Mouse (Mus musculus): ENCODE results near the gene Kcna6. TPM values are rescaled to one million over a fixed set of nuclear protein-coding genes. Genes with fewer than 3 reads are reported as not detected.
A peak's percentile ranks its signal among the peaks of the same experiment; 100 is the strongest.

Kcna6 gene
- polyA plus RNA-seq, 1 experiment from 2014 or later: 12.5 TPM

DNA sequence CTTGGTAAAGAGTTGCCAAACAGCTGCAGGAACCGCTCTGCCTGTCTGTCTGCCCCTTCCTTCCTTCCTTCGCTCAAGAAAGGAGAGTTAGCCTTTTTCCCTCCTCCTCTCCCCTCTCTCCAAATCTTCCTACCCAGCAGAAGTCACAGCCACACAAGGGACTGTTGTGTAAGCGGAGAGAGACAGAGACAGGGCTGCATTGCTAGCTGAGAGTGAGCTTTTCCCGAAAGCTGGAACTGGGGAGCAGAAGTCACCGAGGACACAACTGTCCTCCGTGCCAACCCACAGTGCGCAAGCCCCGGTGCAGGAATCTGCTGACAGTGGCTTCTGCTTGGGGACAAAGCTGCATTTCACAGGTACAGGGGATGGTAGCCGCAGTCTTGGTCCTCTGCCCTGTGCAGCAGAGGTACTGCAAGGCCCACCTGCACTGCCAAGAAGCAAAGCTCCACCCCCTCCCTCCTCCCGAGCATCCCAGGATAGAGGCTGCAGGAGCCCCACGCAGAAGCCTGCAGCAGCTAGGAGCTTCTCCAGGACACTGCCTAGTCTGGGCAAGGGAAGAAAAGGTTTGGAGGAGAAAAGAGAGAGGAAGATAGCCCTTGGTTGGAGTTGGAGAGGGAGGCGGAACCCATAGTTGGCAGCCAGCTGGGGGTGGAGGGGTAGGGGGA lies 21.9 kb downstream of the Kcna6 start:
- H3K9ac ChIP-seq: no peak overlapping the region
- no peaks in the 10 kb centered on the region for H3K36me3 ChIP-seq
- H3K4me2 ChIP-seq (replicated peaks): no peak overlapping the region
- H3K4me1 ChIP-seq: no peaks in the 10 kb centered on the region
- H3K27ac ChIP-seq: no peak overlapping the region
- no peak overlapping the region for H3K4me3 ChIP-seq
- WGBS: 69% methylated on average over 12 of the region's 12 CpGs
- H3K27me3 ChIP-seq: no peaks in the 10 kb centered on the region
- no peak for ATAC-seq (ENCODE audit: low FRiP score)
- H3K9me3 ChIP-seq (replicated peaks): no peaks in the 10 kb centered on the region

- Histone ChIP-seq H3K27ac (no peak overlapping the region), H3K4me3 (no peak overlapping the region), H3K9me3 (replicated peaks) (no peaks in the 10 kb centered on the region), H3K4me2 (replicated peaks) (no peak overlapping the region), H3K9ac (no peak overlapping the region), H3K27me3 (no peaks in the 10 kb centered on the region), H3K4me1 (no peaks in the 10 kb centered on the region), H3K36me3 (no peaks in the 10 kb centered on the region)
- no peak for ATAC-seq (ENCODE audit: low FRiP score)
- 84% methylated on average over 6 of the region's 6 CpGs for WGBS
Measured at GRCm38 (mm10) chr6:126712531-126712930, 27.9 kb downstream of the Kcna6 start.

GRCm38 (mm10) chr6:126705936-126706335 lies 34.5 kb downstream of the Kcna6 start:
- H3K4me1 ChIP-seq: peaks cover 11% of the 10 kb centered on the region; the same call in 1 of the 2 replicates
- no peaks in the 10 kb centered on the region for H3K9me3 ChIP-seq (replicated peaks)
- H3K27ac ChIP-seq: no peak overlapping the region
- no peak for ATAC-seq (ENCODE audit: low FRiP score)
- no peak overlapping the region for H3K4me2 ChIP-seq (replicated peaks)
- peaks cover 7% of the 10 kb centered on the region; the same call in 1 of the 2 replicates for H3K27me3 ChIP-seq
- 66% methylated on average over 6 of the region's 6 CpGs for WGBS
- no peaks in the 10 kb centered on the region for H3K36me3 ChIP-seq
- H3K9ac ChIP-seq: no peak overlapping the region
- no peak overlapping the region for H3K4me3 ChIP-seq

DNA sequence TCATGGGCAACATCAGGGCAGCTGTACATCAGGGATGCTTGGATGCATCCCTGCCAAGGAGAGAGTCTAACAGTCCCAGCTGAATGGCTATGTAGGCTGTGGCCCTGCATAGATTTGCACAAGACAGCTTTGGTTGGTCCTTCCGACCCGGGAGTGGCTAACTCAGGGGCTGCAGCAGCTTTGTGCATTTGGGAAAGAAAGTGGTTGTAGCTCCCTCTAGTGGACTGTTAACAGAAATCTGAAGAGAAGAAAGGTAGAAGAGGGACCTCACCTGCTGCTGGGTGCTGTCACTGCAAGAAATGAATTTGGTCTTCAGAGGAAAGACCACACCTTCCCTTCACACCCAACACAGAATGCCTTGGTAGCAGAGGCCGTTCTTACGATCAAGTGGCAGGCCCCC lies 36.0 kb downstream of the Kcna6 start:
- Histone ChIP-seq H3K4me2 (replicated peaks) (no peak overlapping the region), H3K4me1 (peaks cover 11% of the 10 kb centered on the region; the same call in 1 of the 2 replicates), H3K27ac (no peak overlapping the region), H3K36me3 (no peaks in the 10 kb centered on the region), H3K4me3 (no peak overlapping the region), H3K27me3 (peaks cover 7% of the 10 kb centered on the region; the same call in 1 of the 2 replicates), H3K9ac (no peak overlapping the region), H3K9me3 (replicated peaks) (no peaks in the 10 kb centered on the region)
- WGBS: 42% methylated on average over 4 of the region's 4 CpGs
- no peak for ATAC-seq (ENCODE audit: low FRiP score)

DNA sequence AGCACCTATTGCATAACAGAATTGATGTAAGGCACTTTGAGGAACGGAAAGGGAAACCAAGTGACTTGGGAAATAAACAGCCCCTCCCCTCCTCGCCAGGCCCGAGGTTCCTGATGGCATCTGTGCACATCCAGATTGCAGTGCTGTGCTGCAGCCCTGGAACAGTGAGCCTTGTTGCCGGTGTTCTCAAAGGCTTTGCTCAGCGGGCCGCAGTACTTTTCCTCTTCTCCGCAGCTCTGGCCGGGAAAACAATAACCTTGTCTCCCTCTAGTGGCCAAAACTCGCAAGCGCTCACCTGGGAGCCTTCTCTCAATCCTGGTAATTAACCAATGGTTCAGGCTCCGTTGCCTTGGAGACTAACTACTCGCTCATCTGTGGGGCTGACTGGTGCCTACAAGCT lies 38.4 kb downstream of the Kcna6 start:
- 4% methylated on average over 12 of the region's 12 CpGs for WGBS
- Histone ChIP-seq H3K9ac (no peak overlapping the region), H3K4me2 (replicated peaks) (peak overlapping the region; percentile 21; the same call in 1 of the 2 replicates), H3K4me3 (no peak overlapping the region), H3K36me3 (no peaks in the 10 kb centered on the region), H3K27me3 (peaks cover 7% of the 10 kb centered on the region; the same call in 1 of the 2 replicates), H3K4me1 (peaks cover 11% of the 10 kb centered on the region; the same call in 1 of the 2 replicates), H3K27ac (no peak overlapping the region), H3K9me3 (replicated peaks) (no peaks in the 10 kb centered on the region)
- ATAC-seq (ENCODE audit: low FRiP score): peak; percentile 79

- no peak overlapping the region for H3K9ac ChIP-seq
- peaks cover 7% of the 10 kb centered on the region; the same call in 1 of the 2 replicates for H3K27me3 ChIP-seq
- no peak overlapping the region for H3K4me3 ChIP-seq
- no peaks in the 10 kb centered on the region for H3K9me3 ChIP-seq (replicated peaks)
- 78% methylated on average over 23 of the region's 23 CpGs for WGBS
- no peak overlapping the region for H3K27ac ChIP-seq
- H3K4me2 ChIP-seq (replicated peaks): no peak overlapping the region
- peaks cover 9% of the 10 kb centered on the region; the same call in 1 of the 2 replicates for H3K4me1 ChIP-seq
- ATAC-seq (ENCODE audit: low FRiP score): no peak
- H3K36me3 ChIP-seq: no peaks in the 10 kb centered on the region
Measured at GRCm38 (mm10) chr6:126701196-126701595, 39.3 kb downstream of the Kcna6 start.

DNA sequence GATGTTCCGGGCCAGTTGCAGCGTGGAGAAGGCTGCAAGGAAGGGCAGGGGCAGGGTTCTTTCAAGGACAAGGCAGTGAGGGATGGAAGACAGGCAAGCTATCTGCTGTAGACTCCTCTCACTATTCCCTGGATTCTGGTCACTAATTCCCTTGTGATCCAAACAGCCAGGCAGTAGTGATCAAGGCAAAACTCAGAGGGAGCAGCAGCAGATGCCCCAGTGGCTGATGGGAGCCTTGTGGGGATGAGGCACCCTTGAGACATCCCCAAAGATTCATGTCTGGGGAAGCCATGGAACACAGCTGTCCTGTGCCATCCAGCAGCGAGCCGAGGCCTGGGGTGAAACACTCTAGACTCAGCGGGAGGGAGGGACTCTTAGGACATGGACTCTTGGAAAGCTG lies 40.5 kb downstream of the Kcna6 start:
- H3K4me1 ChIP-seq: peaks cover 5% of the 10 kb centered on the region; the same call in 1 of the 2 replicates
- H3K9ac ChIP-seq: no peak overlapping the region
- ATAC-seq (ENCODE audit: low FRiP score): no peak
- H3K36me3 ChIP-seq: no peaks in the 10 kb centered on the region
- 71% methylated on average over 5 of the region's 5 CpGs for WGBS
- no peak overlapping the region for H3K27ac ChIP-seq
- no peak overlapping the region for H3K4me3 ChIP-seq
- H3K27me3 ChIP-seq: peaks cover 7% of the 10 kb centered on the region; the same call in 1 of the 2 replicates
- no peaks in the 10 kb centered on the region for H3K9me3 ChIP-seq (replicated peaks)
- H3K4me2 ChIP-seq (replicated peaks): no peak overlapping the region

DNA sequence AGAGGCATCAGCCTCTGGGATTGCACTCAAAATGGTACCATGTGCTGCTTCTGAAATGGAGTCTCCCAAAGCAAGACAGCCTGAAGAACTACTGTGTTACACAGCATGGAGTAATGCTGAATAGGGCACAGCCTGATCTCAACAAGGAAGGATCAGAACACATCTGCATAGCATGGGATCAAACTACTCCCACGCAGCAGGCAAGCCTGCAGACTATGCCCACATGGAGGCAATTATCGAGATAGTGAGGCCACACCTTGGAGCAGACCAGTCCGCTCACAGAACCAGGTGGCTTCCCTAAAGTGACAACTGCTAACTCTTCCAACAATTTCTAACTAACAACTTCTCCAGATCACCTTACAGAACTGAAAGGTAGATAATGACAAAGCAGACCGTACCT lies 53.4 kb downstream of the Kcna6 start:
- Histone ChIP-seq H3K4me1 (no peaks in the 10 kb centered on the region), H3K27me3 (no peaks in the 10 kb centered on the region), H3K36me3 (no peaks in the 10 kb centered on the region), H3K9ac (no peak overlapping the region), H3K27ac (no peak overlapping the region), H3K9me3 (replicated peaks) (no peaks in the 10 kb centered on the region), H3K4me3 (no peak overlapping the region), H3K4me2 (replicated peaks) (no peak overlapping the region)
- ATAC-seq (ENCODE audit: low FRiP score): no peak
- 73% methylated on average over 4 of the region's 4 CpGs for WGBS

DNA sequence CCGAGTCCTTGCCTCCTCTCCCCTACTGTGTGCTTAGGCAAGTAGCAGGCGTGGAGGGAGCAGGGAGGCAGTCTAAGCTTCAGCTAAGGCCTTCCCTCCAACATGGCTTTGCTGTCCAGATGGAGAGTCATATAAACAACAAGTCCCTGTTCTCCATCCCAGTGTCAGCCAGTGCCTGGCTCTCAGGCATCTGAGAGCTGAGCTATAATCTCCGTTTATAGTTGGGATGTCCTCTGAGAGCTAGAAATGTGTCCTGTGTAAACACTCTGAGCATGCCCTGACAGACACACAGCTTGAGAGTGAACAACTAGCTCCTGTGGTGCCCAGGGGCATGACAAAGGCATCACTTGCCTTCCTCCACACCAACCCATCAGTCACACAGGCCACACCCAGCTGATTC lies 55.3 kb downstream of the Kcna6 start:
- no peaks in the 10 kb centered on the region for H3K4me1 ChIP-seq
- no peak for ATAC-seq (ENCODE audit: low FRiP score)
- no peak overlapping the region for H3K4me2 ChIP-seq (replicated peaks)
- no peaks in the 10 kb centered on the region for H3K9me3 ChIP-seq (replicated peaks)
- no peaks in the 10 kb centered on the region for H3K27me3 ChIP-seq
- no peak overlapping the region for H3K9ac ChIP-seq
- 73% methylated on average over 3 of the region's 3 CpGs for WGBS
- no peak overlapping the region for H3K27ac ChIP-seq
- no peak overlapping the region for H3K4me3 ChIP-seq
- H3K36me3 ChIP-seq: no peaks in the 10 kb centered on the region

DNA sequence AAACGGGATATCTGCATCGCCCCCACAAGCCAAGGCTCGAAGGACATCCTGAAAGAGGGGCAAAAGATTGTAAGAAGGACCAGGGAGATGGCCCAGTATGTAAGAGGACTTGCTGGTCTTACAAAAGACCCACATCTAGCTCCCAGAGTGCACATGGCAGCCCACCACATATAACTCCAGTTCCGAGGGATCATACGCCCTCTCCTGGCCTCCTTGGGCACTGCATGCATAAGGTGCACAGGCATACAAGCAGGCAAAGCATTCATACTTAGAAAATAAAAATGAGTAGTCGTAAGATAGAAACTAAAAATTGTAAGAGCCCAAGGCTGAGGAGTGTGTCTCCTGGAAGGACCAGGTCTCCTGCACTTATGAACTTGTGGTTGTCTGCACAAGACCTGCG lies 61.5 kb downstream of the Kcna6 start:
- H3K9me3 ChIP-seq (replicated peaks): no peaks in the 10 kb centered on the region
- no peak overlapping the region for H3K27ac ChIP-seq
- ATAC-seq (ENCODE audit: low FRiP score): no peak
- H3K36me3 ChIP-seq: no peaks in the 10 kb centered on the region
- no peak overlapping the region for H3K4me3 ChIP-seq
- H3K4me1 ChIP-seq: no peaks in the 10 kb centered on the region
- WGBS: 64% methylated on average over 7 of the region's 7 CpGs
- 0 out of 2 replicates have a peak, but pooled peaks cover 5% of the 10 kb centered on the region for H3K27me3 ChIP-seq
- H3K9ac ChIP-seq: no peak overlapping the region
- H3K4me2 ChIP-seq (replicated peaks): no peak overlapping the region

GRCm38 (mm10) chr6:126667001-126667400 lies 73.5 kb downstream of the Kcna6 start:
- Histone ChIP-seq H3K36me3 (no peaks in the 10 kb centered on the region), H3K27me3 (0 out of 2 replicates have a peak, but pooled peaks cover 4% of the 10 kb centered on the region), H3K27ac (no peak overlapping the region), H3K4me1 (0 out of 2 replicates have a peak, but pooled peaks cover 7% of the 10 kb centered on the region), H3K9me3 (replicated peaks) (no peaks in the 10 kb centered on the region), H3K4me2 (replicated peaks) (no peak overlapping the region), H3K4me3 (no peak overlapping the region), H3K9ac (no peak overlapping the region)
- no peak for ATAC-seq (ENCODE audit: low FRiP score)
- WGBS: 91% methylated on average over 5 of the region's 5 CpGs

DNA sequence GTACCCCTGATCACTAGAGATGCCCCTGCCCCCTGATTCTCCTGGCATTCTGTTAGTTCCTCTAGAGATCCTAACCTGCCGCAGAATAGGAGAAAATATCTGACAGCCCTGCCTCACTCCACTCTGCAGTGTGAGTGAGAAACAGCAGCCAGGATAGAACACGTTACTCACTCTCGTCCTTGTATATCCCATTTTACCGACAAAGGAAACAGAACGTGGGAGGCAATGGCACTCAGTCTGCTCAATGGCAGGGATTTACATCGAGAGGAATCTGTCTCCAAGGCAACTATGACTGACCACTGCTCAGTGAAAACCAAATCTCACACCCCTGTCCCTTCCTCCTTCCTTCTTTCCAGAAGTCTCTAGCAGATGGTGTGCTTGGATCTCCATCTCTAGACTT lies 74.4 kb downstream of the Kcna6 start:
- H3K4me1 ChIP-seq: 0 out of 2 replicates have a peak, but pooled peaks cover 7% of the 10 kb centered on the region
- no peak overlapping the region for H3K4me3 ChIP-seq
- H3K9me3 ChIP-seq (replicated peaks): no peaks in the 10 kb centered on the region
- 52% methylated on average over 6 of the region's 6 CpGs for WGBS
- H3K27ac ChIP-seq: no peak overlapping the region
- H3K9ac ChIP-seq: no peak overlapping the region
- no peak for ATAC-seq (ENCODE audit: low FRiP score)
- no peaks in the 10 kb centered on the region for H3K36me3 ChIP-seq
- H3K27me3 ChIP-seq: 0 out of 2 replicates have a peak, but pooled peaks cover 4% of the 10 kb centered on the region
- no peak overlapping the region for H3K4me2 ChIP-seq (replicated peaks)

DNA sequence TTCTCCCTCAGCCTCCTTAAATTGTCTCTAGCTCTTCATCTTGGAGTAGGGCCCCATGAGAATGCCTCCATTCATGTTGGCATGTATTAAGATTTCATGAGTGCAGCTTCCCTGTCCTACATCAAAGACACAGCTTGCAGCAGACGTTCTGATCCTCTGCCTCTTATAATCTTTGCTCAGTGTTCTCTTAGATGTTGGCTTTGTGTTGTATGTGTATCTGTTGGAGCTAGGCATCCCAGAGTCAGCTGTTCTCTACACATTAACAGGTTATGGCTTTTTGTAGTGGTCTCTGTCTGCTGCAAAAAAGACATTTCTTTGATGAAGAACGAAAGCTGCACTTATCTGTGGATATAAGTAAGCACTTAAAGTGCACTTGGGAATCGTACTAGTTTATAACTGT lies 75.9 kb downstream of the Kcna6 start:
- H3K36me3 ChIP-seq: no peaks in the 10 kb centered on the region
- 0 out of 2 replicates have a peak, but pooled peaks cover 4% of the 10 kb centered on the region for H3K27me3 ChIP-seq
- no peak overlapping the region for H3K9ac ChIP-seq
- no peak overlapping the region for H3K27ac ChIP-seq
- no peak overlapping the region for H3K4me3 ChIP-seq
- 80% methylated on average over 3 of the region's 3 CpGs for WGBS
- H3K4me2 ChIP-seq (replicated peaks): no peak overlapping the region
- no peak for ATAC-seq (ENCODE audit: low FRiP score)
- 0 out of 2 replicates have a peak, but pooled peaks cover 7% of the 10 kb centered on the region for H3K4me1 ChIP-seq
- H3K9me3 ChIP-seq (replicated peaks): no peaks in the 10 kb centered on the region

Measured in hindbrain, embryonic 12.5 days (tissue).